Mouse (Mus musculus) central nervous system, embryonic 18 days (tissue): ENCODE measurements around the gene Naglu. TPM values are rescaled to one million over a fixed set of nuclear protein-coding genes. Genes with fewer than 3 reads are reported as not detected.

Experiments
- polyA plus RNA-seq: library from polyadenylated mRNA; depleted of rRNA; stranded (reverse); fragments of >200 nt; gene quantifications from 2 replicates; pipeline ENCODE4 v1.2.3, GENCODE M21; 2012; rRNA removed

Gene Naglu
- polyA plus RNA-seq = 10.6 and 11.5 TPM in 2 replicates

GRCm38 (mm10) chr11:101069391-101070188 lies at the start of gene Naglu:
TSS of gene Naglu (plus strand) at chr11:101070012.

GRCm38 (mm10) chr11:101078121-101078520 lies 8.3 kb downstream of the Naglu start, which contains the start of gene Hsd17b1:
TSS of gene Hsd17b1 (plus strand) at chr11:101078411.

DNA sequence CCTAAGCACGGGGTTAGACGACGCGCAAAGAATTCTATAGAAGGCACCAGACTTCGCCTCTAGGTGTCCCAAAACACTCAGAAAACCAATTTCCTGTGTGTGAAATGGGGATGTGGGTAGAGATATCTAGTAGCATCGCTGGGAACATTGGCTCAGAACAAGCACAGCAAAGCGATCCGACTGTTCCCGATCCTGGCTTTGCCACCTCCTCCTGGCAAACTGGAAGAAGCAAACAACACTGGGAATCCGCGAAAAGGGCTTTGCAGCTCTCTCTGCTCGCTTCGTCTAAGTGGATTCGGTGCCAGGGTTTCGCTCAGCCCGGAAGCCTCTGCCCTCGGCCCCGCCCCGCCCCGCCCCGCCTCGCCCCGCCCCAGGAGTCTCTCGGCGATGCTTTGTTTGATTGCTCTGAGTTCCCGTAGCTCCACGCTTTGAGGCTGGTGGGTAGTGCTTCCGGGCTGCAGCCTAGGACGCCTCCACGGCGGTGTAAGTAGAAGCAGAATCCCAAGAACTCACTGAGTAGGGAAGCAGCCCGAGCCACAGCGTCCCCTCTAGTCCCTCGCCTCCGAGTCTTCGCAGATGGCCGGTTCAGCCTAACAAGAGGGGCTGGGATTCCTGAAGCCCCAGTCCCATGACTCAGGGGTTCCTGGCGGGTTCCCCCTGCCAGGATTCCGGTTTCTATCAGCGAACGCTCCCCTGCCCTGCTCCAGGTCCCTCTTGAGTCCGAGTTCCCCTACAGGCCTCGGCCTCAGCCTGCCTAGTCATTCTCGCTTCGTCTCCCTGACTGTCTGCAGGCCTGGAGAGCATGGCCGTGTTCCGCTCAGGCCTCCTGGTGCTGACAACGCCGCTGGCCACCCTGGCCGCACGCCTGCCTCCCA lies 12.6 kb downstream of the Naglu start, which contains the start of gene Coasy:
TSS of gene Coasy (plus strand) at position 358 of the 875 bp plus-strand sequence.

GRCm38 (mm10) chr11:101086756-101087681 lies 17.2 kb downstream of the Naglu start, which contains the start of gene Mlx:
TSS of gene Mlx (plus strand) at chr11:101087277.

GRCm38 (mm10) chr11:101095314-101096024 lies 25.7 kb downstream of the Naglu start, which contains the start of gene Psmc3ip:
TSS of gene Psmc3ip (minus strand) at chr11:101095436.

GRCm38 (mm10) chr11:101119761-101120544 lies 50.1 kb downstream of the Naglu start, which contains the start of the genes Retreg3 and Tubg1:
TSS of gene Retreg3 (minus strand) at chr11:101119893.
TSS of gene Tubg1 (plus strand) at chr11:101119938.

Other genes starting within 250 kb of the Naglu start
- gene Stat5b, start 219.3 kb upstream of the Naglu start, polyA plus RNA-seq = 15.2 and 16.0 TPM in 2 replicates
- 1.7 and 1.8 TPM in 2 replicates for gene Stat5a, start 210.7 kb upstream of the Naglu start, polyA plus RNA-seq
- 26.7 and 33.0 TPM in 2 replicates for gene Stat3, start 130.5 kb upstream of the Naglu start, polyA plus RNA-seq
- gene Cavin1, start 99.1 kb upstream of the Naglu start, polyA plus RNA-seq = 20.1 and 21.2 TPM in 2 replicates
- gene Atp6v0a1, start 60.6 kb upstream of the Naglu start, polyA plus RNA-seq = 186 and 202 TPM in 2 replicates
- gene Hsd17b1, start 8.4 kb downstream of the Naglu start, polyA plus RNA-seq = 0.63 and 0.65 TPM in 2 replicates
- gene Coasy, start 12.6 kb downstream of the Naglu start, polyA plus RNA-seq = 49.3 and 50.2 TPM in 2 replicates
- 65.4 and 71.6 TPM in 2 replicates for gene Mlx, start 17.3 kb downstream of the Naglu start, polyA plus RNA-seq
- gene Psmc3ip, start 25.4 kb downstream of the Naglu start, polyA plus RNA-seq = 19.1 and 19.5 TPM in 2 replicates
- gene Retreg3, start 49.9 kb downstream of the Naglu start, polyA plus RNA-seq = 66.9 and 68.5 TPM in 2 replicates
- gene Tubg1, start 49.9 kb downstream of the Naglu start, polyA plus RNA-seq = 15.2 and 15.6 TPM in 2 replicates
- gene Tubg2, start 85.9 kb downstream of the Naglu start, polyA plus RNA-seq = 31.8 and 33.7 TPM in 2 replicates
- 7.4 and 9.2 TPM in 2 replicates for gene Cntnap1, start 100.5 kb downstream of the Naglu start, polyA plus RNA-seq
- 6.5 and 7.9 TPM in 2 replicates for gene Plekhh3, start 101.3 kb downstream of the Naglu start, polyA plus RNA-seq
- gene Ccr10, start 105.4 kb downstream of the Naglu start, polyA plus RNA-seq = 0.21 and 0.28 TPM in 2 replicates
- gene Ezh1, start 156.5 kb downstream of the Naglu start, polyA plus RNA-seq = 37.9 and 39.6 TPM in 2 replicates
- 79.4 and 81.7 TPM in 2 replicates for gene Ramp2, start 176.0 kb downstream of the Naglu start, polyA plus RNA-seq
- 56.9 and 58.5 TPM in 2 replicates for gene Vps25, start 183.7 kb downstream of the Naglu start, polyA plus RNA-seq
- 4.4 and 5.4 TPM in 2 replicates for gene Wnk4, start 190.6 kb downstream of the Naglu start, polyA plus RNA-seq
- gene Cntd1, start 209.0 kb downstream of the Naglu start, polyA plus RNA-seq = 0.66 and 0.69 TPM in 2 replicates
- gene Coa3, start 209.1 kb downstream of the Naglu start, polyA plus RNA-seq = 165 and 213 TPM in 2 replicates
- 115 and 124 TPM in 2 replicates for gene Becn1, start 232.3 kb downstream of the Naglu start, polyA plus RNA-seq
- gene Psme3, start 246.2 kb downstream of the Naglu start, polyA plus RNA-seq = 103 and 105 TPM in 2 replicates